Mouse (Mus musculus) brain, embryonic 14.5 days (tissue): ENCODE measurements around the gene Il31ra.

ENCODE experiments used
- CTCF ChIP-seq: fragments of 200-500 bp; IDR thresholded peaks from 2 replicates; pipeline ENCODE4 v1.5.1; 2012; ENCODE audit warnings: inconsistent platforms, mild to moderate bottlenecking, moderate library complexity, borderline replicate concordance; ENCODE audit not compliant: insufficient read depth, insufficient read length; ENCODE audit errors: extremely low read depth
- POLR2A ChIP-seq: fragments of 200-500 bp; IDR thresholded peaks from 2 replicates; pipeline ENCODE4 v1.6.1; 2012; ENCODE audit warnings: mild to moderate bottlenecking, inconsistent platforms, borderline replicate concordance; ENCODE audit not compliant: poor library complexity, insufficient read depth, insufficient read length, severe bottlenecking; ENCODE audit errors: extremely low read depth

GRCm38 (mm10) chr13:112510437-112511212 is 83.5 kb downstream of the Il31ra start:
- TF ChIP-seq CTCF (no peak), POLR2A (no peak)
